Mouse (Mus musculus): Measurements from ENCODE around the gene Exoc2. TPM values are rescaled to one million over a fixed set of nuclear protein-coding genes. Genes with fewer than 3 reads are reported as not detected.

Gene Exoc2
- polyA plus RNA-seq, 1 experiment from 2014 or later: 11.9 TPM

DNA sequence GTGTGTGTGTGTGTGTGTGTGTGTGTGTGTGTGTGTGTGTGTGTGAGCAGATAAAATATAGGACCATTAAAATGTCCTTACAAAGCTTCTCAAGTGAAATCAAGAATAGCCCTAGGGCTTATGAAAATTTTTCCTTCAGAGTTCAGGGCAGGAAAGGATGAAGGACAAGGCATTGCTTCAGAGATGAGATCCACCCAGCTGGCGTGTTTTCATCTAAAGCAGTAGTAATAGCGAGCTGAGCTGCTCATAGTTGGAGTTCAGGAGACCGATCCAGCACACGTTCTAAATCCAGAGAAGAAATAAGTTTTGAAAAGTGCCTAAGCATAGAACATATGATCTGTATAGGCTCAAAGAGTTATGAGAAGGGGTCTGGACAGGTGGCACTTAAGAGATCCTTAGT is 127.4 kb downstream of the Exoc2 start:
- Histone ChIP-seq H3K4me3 (replicated peaks) (no peak overlapping the region), H3K9ac (no peak overlapping the region), H3K9me3 (replicated peaks) (no peaks in the 10 kb centered on the region), H3K4me1 (replicated peaks) (no peaks in the 10 kb centered on the region), H3K27me3 (no peaks in the 10 kb centered on the region), H3K4me2 (no peak overlapping the region), H3K27ac (replicated peaks) (no peak overlapping the region), H3K36me3 (replicated peaks) (no peaks in the 10 kb centered on the region)
- ATAC-seq (ENCODE audit: insufficient read depth): no peak
- WGBS (ENCODE audit: insufficient replicate concordance): 74% methylated on average over 4 of the region's 4 CpGs

DNA sequence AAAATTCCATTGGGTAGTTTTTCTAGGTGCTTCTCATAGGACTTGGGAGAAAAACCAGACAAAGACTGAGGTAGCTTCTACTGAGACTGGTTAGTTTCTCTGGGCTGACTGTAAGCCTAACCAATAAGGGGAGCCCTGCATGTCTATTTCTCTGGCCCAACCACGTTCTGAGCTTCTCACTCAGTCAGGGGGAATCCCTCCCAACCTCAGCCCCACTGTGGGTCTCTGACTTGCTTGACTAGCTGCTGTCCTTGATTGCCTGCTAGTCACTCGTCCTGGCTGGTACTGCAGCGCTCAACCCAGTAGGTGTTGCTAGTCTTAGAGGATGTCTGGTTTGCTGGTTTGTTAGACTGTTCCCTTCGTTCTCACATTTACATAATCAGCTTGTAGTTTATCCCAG is 130.8 kb downstream of the Exoc2 start:
- H3K27me3 ChIP-seq: no peaks in the 10 kb centered on the region
- WGBS (ENCODE audit: insufficient replicate concordance): 76% methylated on average over 4 of the region's 4 CpGs
- H3K27ac ChIP-seq (replicated peaks): no peak overlapping the region
- no peak overlapping the region for H3K4me2 ChIP-seq
- no peaks in the 10 kb centered on the region for H3K36me3 ChIP-seq (replicated peaks)
- H3K9me3 ChIP-seq (replicated peaks): no peaks in the 10 kb centered on the region
- H3K4me3 ChIP-seq (replicated peaks): no peak overlapping the region
- ATAC-seq (ENCODE audit: insufficient read depth): no peak
- no peak overlapping the region for H3K9ac ChIP-seq
- no peaks in the 10 kb centered on the region for H3K4me1 ChIP-seq (replicated peaks)

GRCm38 (mm10) chr13:30841843-30842242 is 132.1 kb downstream of the Exoc2 start:
- H3K4me2 ChIP-seq: no peak overlapping the region
- no peak overlapping the region for H3K9ac ChIP-seq
- no peak overlapping the region for H3K4me3 ChIP-seq (replicated peaks)
- no peaks in the 10 kb centered on the region for H3K4me1 ChIP-seq (replicated peaks)
- H3K27ac ChIP-seq (replicated peaks): no peak overlapping the region
- no peaks in the 10 kb centered on the region for H3K27me3 ChIP-seq
- no peaks in the 10 kb centered on the region for H3K36me3 ChIP-seq (replicated peaks)
- H3K9me3 ChIP-seq (replicated peaks): no peaks in the 10 kb centered on the region
- WGBS (ENCODE audit: insufficient replicate concordance): 68% methylated on average over 2 of the region's 2 CpGs
- ATAC-seq (ENCODE audit: insufficient read depth): no peak

DNA sequence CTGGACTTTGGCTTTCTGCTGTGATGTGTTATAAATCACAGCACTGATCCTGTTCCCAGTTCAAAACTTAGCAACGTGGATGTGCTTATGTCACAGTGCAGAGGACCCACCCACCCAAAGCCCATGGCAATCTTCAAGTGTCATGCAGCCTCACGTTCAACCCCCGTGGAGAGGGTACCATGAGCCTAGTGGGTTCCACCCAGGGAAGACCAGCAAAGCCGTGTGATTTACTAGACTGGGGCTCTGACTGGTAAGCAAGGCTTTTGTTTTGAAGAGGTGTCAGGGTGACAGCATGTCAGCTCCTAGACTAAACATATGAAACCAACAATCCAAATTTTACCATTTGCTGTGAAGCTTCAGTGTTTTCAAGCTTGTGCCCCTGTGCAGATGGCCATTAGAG is 132.6 kb downstream of the Exoc2 start:
- ATAC-seq (ENCODE audit: insufficient read depth): no peak
- H3K4me2 ChIP-seq: no peak overlapping the region
- WGBS (ENCODE audit: insufficient replicate concordance): 75% methylated on average over 4 of the region's 4 CpGs
- no peaks in the 10 kb centered on the region for H3K9me3 ChIP-seq (replicated peaks)
- no peak overlapping the region for H3K27ac ChIP-seq (replicated peaks)
- H3K4me1 ChIP-seq (replicated peaks): no peaks in the 10 kb centered on the region
- H3K36me3 ChIP-seq (replicated peaks): no peaks in the 10 kb centered on the region
- H3K9ac ChIP-seq: no peak overlapping the region
- no peaks in the 10 kb centered on the region for H3K27me3 ChIP-seq
- H3K4me3 ChIP-seq (replicated peaks): no peak overlapping the region

DNA sequence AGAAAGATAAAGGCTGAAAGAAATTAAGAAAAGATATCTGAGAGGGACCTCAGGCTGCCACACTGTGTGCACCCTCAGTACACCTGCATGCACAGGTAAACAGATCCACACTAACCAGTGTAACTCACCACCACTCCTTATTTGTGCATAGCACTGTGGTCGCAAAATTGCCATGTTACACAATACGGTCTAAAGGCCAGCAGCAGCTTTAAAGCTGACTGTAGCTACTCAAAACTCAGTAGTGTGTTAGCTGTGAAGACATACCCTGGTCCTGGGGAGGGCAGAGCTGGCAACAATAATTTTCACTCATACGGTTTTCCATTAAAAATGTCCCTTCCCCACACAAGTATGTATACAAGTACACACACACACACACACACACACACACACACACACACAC is 133.2 kb downstream of the Exoc2 start:
- Histone ChIP-seq H3K4me3 (replicated peaks) (no peak overlapping the region), H3K9ac (no peak overlapping the region), H3K27ac (replicated peaks) (no peak overlapping the region), H3K9me3 (replicated peaks) (no peaks in the 10 kb centered on the region), H3K36me3 (replicated peaks) (no peaks in the 10 kb centered on the region), H3K27me3 (no peaks in the 10 kb centered on the region), H3K4me2 (no peak overlapping the region), H3K4me1 (replicated peaks) (no peaks in the 10 kb centered on the region)
- no peak for ATAC-seq (ENCODE audit: insufficient read depth)
- WGBS (ENCODE audit: insufficient replicate concordance): 72% methylated on average over 3 of the region's 3 CpGs

- no peaks in the 10 kb centered on the region for H3K36me3 ChIP-seq (replicated peaks)
- H3K4me2 ChIP-seq: no peak overlapping the region
- peaks cover 4% of the 10 kb centered on the region; the same call in 1 of the 2 replicates for H3K4me1 ChIP-seq (replicated peaks)
- ATAC-seq (ENCODE audit: insufficient read depth): no peak
- no peaks in the 10 kb centered on the region for H3K27me3 ChIP-seq
- H3K4me3 ChIP-seq (replicated peaks): no peak overlapping the region
- WGBS (ENCODE audit: insufficient replicate concordance): 57% methylated on average over 1 of the region's 1 CpGs
- no peak overlapping the region for H3K27ac ChIP-seq (replicated peaks)
- H3K9me3 ChIP-seq (replicated peaks): no peaks in the 10 kb centered on the region
- no peak overlapping the region for H3K9ac ChIP-seq
Observed at GRCm38 (mm10) chr13:30836342-30836741, 137.6 kb downstream of the Exoc2 start.

DNA sequence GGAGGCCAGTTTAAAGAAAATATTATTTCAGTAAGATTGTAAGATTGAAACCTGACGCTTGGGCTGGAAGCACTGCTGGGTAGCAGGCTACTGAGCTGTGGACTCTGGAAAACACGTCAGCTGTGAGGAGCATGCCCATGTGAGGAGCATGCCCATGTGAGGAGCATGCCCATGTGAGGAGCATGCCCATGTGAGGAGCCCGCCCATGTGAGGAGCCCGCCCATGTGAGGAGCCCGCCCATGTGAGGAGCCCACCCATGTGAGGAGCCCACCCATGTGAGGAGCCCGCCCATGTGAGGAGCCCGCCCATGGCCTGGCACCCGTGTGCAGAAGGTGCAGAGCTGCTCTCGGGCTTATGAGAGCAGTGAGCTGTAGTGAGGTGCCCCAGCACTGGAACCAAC is 139.0 kb downstream of the Exoc2 start:
- ATAC-seq (ENCODE audit: insufficient read depth): no peak
- H3K36me3 ChIP-seq (replicated peaks): no peaks in the 10 kb centered on the region
- H3K4me3 ChIP-seq (replicated peaks): no peak overlapping the region
- H3K4me2 ChIP-seq: peak overlapping the region; percentile 39
- no peaks in the 10 kb centered on the region for H3K9me3 ChIP-seq (replicated peaks)
- H3K4me1 ChIP-seq (replicated peaks): peaks cover 4% of the 10 kb centered on the region; the same call in 1 of the 2 replicates
- H3K27me3 ChIP-seq: no peaks in the 10 kb centered on the region
- no peak overlapping the region for H3K27ac ChIP-seq (replicated peaks)
- no peak overlapping the region for H3K9ac ChIP-seq
- WGBS (ENCODE audit: insufficient replicate concordance): 65% methylated on average over 9 of the region's 9 CpGs

GRCm38 (mm10) chr13:30834349-30834748 is 139.5 kb downstream of the Exoc2 start:
- Histone ChIP-seq H3K4me2 (peak overlapping the region; percentile 39), H3K9ac (no peak overlapping the region), H3K4me3 (replicated peaks) (no peak overlapping the region), H3K4me1 (replicated peaks) (peaks cover 4% of the 10 kb centered on the region; the same call in 1 of the 2 replicates), H3K27ac (replicated peaks) (no peak overlapping the region), H3K27me3 (no peaks in the 10 kb centered on the region), H3K9me3 (replicated peaks) (no peaks in the 10 kb centered on the region), H3K36me3 (replicated peaks) (no peaks in the 10 kb centered on the region)
- WGBS (ENCODE audit: insufficient replicate concordance): 25% methylated on average over 6 of the region's 6 CpGs
- ATAC-seq (ENCODE audit: insufficient read depth): no peak

GRCm38 (mm10) chr13:30833476-30834149 is 140.3 kb downstream of the Exoc2 start:
- no peak overlapping the region; the same call in 1 of the 2 replicates for H3K4me2 ChIP-seq
- no peak overlapping the region for H3K27ac ChIP-seq (replicated peaks)
- ATAC-seq (ENCODE audit: insufficient read depth): no peak
- no peaks in the 10 kb centered on the region for H3K27me3 ChIP-seq
- H3K36me3 ChIP-seq (replicated peaks): no peaks in the 10 kb centered on the region
- H3K9ac ChIP-seq: no peak overlapping the region
- H3K4me3 ChIP-seq (replicated peaks): no peak overlapping the region
- H3K4me1 ChIP-seq (replicated peaks): peaks cover 4% of the 10 kb centered on the region; the same call in 1 of the 2 replicates
- no peaks in the 10 kb centered on the region for H3K9me3 ChIP-seq (replicated peaks)
- 23% methylated on average over 6 of the region's 6 CpGs for WGBS (ENCODE audit: insufficient replicate concordance)

GRCm38 (mm10) chr13:30831369-30831768 is 142.5 kb downstream of the Exoc2 start:
- Histone ChIP-seq H3K9me3 (replicated peaks) (no peaks in the 10 kb centered on the region), H3K36me3 (replicated peaks) (no peaks in the 10 kb centered on the region), H3K27me3 (no peaks in the 10 kb centered on the region), H3K9ac (no peak overlapping the region), H3K4me3 (replicated peaks) (no peak overlapping the region), H3K4me1 (replicated peaks) (peaks cover 4% of the 10 kb centered on the region; the same call in 1 of the 2 replicates), H3K27ac (replicated peaks) (no peak overlapping the region), H3K4me2 (no peak overlapping the region)
- ATAC-seq (ENCODE audit: insufficient read depth): no peak
- WGBS (ENCODE audit: insufficient replicate concordance): 73% methylated on average over 6 of the region's 6 CpGs

GRCm38 (mm10) chr13:30826511-30826910 is 147.4 kb downstream of the Exoc2 start:
- H3K4me2 ChIP-seq: no peak overlapping the region
- H3K4me1 ChIP-seq (replicated peaks): no peaks in the 10 kb centered on the region
- ATAC-seq (ENCODE audit: insufficient read depth): no peak
- H3K4me3 ChIP-seq (replicated peaks): no peak overlapping the region
- no peaks in the 10 kb centered on the region for H3K9me3 ChIP-seq (replicated peaks)
- WGBS (ENCODE audit: insufficient replicate concordance): 85% methylated on average over 7 of the region's 7 CpGs
- no peaks in the 10 kb centered on the region for H3K27me3 ChIP-seq
- H3K36me3 ChIP-seq (replicated peaks): peaks cover 10% of the 10 kb centered on the region
- no peak overlapping the region for H3K9ac ChIP-seq
- no peak overlapping the region for H3K27ac ChIP-seq (replicated peaks)

GRCm38 (mm10) chr13:30824903-30825302 is 149.0 kb downstream of the Exoc2 start:
- Histone ChIP-seq H3K36me3 (replicated peaks) (peaks cover 16% of the 10 kb centered on the region), H3K9me3 (replicated peaks) (no peaks in the 10 kb centered on the region), H3K4me2 (no peak overlapping the region), H3K9ac (no peak overlapping the region), H3K27ac (replicated peaks) (no peak overlapping the region), H3K27me3 (no peaks in the 10 kb centered on the region), H3K4me3 (replicated peaks) (no peak overlapping the region), H3K4me1 (replicated peaks) (no peaks in the 10 kb centered on the region)
- 68% methylated on average over 3 of the region's 3 CpGs for WGBS (ENCODE audit: insufficient replicate concordance)
- ATAC-seq (ENCODE audit: insufficient read depth): no peak

Data from liver, embryonic 15.5 days (tissue).